Mouse (Mus musculus) c-Kit-negative CD71-positive TER-119-positive erythroid progenitor cells, embryonic 14.5 days (primary cell): Measurements from ENCODE around the gene Pou5f1.

Experiments
- DNase-seq: peaks from one replicate; pipeline ENCODE4 v3.0.0-alpha.2; 2013; ENCODE audit warnings: low read depth, low spot score

Gene Pou5f1

DNA sequence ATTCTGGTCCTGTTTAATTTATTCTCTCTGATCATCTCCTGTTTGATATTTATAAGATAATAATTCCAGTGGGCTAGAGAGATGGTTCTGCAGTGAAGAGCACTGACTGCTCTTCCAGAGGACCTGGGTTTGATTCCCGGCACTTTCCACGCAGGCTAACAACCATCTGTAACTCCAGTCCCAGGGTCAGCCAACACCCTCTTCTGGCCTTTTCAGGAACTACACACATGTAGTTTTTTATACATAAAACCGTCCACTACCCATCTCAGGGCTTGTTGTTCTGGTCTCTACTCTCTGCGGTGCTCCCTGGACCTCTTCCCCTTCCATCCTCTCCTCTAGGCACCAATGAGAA lies 44.3 kb downstream of the Pou5f1 start:
- DNase-seq, result no peak

DNA sequence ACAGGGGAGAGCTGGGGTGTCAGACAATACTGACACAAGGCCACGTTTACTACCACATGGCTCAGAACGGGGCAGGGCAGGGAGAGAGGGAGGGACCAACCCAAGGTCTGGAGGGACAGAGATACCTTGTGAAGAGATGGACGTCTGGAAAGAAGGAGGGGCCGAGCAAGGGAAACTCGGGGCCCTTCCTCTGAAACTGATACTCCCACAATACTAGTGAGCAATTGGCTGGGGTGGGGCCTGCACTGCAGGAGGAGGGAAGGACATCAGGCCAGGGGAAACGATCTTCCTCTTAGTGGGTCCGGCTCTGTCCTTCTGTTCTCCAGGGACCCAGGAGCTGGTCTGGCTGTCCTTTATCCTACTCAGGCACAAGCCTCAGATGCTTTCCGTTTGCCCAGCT lies 45.1 kb downstream of the Pou5f1 start:
- no peak for DNase-seq

DNA sequence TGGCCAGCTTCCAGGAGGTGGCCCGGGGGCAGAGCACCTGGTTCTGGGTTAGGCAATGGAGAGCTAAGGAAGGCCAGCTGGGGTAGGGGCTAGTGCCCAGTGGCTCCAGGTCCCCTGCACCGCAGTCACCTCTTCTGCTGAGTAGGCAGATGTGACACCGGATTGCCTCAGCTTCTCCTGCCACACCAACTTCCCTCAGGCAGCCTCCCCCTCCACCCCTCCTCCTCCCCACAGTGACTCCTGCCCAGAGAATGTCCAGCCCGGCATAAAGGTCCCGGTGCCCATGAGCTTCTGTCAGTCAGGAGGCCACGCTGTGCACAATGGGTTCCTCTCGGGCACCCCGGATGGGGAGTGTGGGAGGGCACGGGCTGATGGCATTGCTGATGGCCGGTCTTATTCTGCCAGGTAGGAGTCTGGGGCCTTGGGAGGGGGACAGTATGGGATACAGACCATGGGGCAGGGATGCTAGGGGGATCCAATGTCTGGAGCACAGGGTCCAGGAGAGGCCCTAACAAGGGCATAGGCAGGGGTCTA lies 46.1 kb downstream of the Pou5f1 start, which contains the start of gene Cdsn:
Cdsn (plus strand) TSS at position 248 of the 534 bp plus-strand sequence.
- DNase-seq, result no peak

DNA sequence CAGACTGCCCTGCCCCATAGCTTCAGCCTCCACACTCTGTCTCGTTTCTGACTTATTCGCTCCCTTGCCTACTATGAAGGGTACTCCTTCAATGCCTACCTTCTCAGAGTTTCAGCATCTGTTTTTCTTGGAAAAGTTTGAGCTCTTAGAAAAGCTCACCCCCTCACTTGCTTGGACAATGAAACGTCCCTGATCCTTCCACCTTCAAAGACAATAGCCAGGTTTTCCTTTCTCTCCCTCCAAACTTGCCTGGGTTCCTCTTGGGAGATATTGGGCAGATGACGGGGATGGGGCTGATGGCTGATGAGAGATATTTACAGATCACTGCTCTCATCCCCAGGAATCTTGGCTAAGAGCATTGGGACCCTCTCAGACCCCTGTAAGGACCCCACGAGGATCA lies 48.5 kb downstream of the Pou5f1 start:
- no peak for DNase-seq

DNA sequence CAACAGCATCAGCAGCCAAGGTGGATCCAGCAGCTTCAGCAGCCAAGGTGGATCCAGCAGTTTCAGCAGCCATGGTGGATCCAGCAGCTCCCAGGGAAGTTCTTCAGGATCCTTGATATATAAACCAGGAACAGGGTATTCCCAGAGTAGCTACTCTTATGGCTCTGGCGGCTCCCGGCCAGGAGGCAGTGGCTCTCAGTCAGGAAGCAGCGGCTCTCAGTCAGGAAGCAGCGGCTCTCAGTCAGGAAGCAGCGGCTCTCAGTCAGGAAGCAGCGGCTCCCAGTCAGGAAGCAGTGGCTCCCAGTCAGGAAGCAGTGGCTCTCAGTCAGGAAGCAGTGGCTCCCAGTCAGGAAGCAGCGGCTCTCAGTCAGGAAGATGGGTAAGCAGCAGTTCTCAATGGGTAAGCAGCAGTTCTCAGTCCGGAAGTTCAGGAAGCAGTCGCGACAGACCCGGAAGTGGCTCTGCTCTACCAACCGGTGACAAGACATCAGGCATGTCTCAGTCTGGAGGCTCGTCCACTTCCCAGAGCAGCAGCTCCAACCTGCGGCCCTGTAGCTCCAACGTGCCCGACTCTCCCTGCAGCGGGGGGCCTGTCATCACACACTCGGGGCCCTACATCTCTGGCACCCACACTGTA lies 49.1 kb downstream of the Pou5f1 start:
- no peak for DNase-seq

DNA sequence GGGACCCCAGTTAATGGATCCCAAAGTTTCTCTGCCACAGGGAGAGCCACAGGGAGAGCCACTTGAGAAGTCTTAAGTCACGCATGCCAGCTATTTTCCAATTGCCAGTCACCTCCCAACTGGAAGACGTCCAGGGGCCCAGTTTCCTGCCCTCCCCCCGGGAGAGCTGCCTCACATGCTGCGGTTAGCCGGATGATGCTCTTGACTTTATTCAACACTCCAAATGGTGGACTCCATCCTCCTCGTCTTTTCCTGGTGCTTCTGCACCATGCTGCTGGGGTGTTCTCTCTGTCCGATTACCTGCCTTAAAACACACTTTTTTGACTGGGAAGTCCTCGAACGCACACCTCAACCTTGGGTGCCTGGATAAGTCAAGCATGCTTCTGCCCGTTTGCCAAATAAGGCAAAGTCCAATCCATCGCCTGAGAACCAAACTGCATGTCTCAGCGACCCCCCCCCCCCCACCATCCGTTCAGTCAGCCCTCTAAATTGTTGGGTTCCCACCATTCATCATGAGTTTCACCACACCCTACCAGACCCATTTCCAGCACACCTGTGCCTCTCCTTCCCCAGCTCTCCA lies 50.5 kb downstream of the Pou5f1 start:
- no peak for DNase-seq

DNA sequence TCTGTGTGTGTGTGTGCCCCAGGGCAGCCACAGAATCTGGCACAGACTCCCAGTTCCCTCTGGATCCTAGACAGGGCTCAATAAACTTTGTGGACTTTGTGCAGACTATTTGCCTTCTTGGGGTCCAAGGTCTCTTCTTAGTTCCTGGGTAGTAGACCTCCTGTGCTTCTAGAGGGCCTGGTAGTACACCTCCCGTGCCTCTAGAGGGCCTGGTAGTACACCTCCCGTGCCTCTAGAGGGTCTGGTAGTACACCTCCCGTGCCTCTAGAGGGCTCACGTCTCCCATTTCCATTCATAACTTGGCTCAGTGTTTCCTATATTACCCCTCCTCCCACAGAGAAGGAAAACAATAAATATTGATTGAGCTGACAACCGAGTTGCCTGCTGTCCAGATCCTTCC lies 51.0 kb downstream of the Pou5f1 start:
- DNase-seq, result no peak

DNA sequence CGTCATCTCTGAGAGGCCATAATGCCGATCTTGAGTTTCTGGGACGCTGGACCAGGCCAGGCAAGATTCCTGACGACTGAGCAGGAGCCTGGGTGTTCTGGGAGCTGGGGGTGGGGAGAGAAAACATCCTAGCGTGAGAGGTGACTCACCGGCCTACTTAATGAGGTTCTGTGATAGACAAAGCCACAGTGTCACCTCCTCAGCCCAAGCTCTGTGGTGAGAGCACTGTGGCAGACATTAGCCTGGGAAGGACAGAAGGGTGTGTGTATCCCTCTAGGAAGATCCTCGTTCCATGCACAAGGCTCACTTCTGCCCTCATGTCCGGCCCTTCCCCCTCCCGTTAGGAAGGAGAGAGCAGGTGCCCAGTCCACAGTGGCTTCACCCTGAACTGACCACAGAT lies 51.5 kb downstream of the Pou5f1 start:
- no peak for DNase-seq

DNA sequence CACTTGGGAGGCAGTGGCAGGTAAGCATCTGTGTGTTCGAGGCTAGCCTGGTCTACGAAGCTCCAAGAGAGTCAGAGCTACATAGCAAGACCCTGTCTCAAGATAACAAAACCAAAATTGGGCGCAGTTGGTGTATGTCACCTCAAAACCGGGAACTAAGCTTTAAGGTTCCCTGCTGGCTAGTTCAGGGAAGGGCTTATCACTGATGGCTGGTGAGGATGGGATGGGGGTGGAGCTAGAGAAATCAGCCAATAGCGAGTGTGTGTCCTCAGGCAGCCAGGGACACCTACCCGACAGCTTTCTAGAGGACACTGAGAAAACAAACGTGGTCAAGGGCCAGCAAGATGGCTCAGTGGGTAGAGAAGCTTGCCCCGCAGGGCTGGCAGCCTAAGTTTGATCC lies 52.4 kb downstream of the Pou5f1 start:
- DNase-seq, result no peak
